Mouse (Mus musculus) right cerebral cortex, adult 18-20 months (tissue): ENCODE measurements around the gene Sort1.

ENCODE experiments used
- DNase-seq: peaks from one replicate; pipeline ENCODE4 v3.0.0; 2022; ENCODE audit warnings: mixed read lengths

Sort1 gene

DNA sequence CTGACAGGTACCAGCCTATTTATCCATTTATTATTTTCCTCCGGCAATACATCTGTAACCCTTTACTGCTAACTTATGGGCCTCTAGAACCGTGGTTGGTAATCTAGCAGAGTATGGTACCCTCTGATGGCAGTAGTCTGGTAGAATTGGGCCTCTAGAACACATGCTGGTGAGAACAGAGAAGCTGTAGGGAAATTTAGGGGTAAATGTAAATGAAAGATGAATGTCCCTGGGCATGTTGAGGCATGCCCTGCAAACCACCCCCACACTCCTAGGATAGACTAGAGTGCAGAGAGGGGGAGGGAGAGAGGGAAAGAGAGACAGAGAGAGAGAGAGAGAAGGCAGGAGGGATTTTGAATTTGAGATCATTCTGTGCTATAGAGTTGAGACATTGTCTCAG is 100.5 kb downstream of the Sort1 start:
- DNase-seq, result no peak

DNA sequence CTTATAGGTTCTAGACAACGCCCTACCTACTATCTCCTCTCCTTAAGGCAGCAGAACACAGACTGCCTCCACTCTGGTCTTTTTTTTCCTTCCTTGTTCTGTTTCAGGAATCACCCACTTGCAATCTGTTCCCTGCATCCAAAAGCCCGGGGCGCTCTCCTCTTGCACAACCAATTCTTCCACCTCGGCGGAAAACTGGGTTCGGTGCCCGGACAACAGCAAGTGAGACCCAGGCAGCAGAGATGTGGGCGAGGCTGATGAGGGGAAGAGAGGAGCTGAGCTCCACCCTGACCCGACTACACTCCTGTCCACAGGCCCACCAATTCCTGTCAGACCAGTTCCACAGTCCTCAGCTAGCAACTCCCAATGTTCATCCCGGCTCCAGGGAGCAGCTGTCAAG is 102.3 kb downstream of the Sort1 start:
- DNase-seq, result peak; percentile 88

DNA sequence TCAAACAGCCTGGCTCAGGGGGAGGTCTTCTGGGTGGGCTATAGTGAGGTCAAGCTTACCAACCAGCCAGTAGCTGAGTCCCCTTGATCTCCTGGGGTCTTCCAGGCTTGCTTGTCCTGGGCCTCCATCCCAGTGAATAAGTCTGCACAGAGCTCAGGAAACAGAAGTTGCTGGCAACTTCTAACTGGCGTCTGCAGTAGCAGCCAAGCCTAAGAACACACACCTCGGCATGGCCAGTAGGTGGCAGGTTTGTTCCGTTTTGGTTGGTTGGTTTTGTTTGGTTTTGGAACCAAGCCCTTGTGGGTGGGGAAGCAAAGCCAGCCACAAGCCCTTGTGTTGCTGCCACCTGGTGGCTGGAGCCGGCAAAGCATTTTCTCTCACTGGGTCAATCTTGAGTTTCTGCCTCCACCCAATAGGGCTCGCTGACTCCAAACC is 105.2 kb downstream of the Sort1 start:
- DNase-seq, result peak; percentile 96

DNA sequence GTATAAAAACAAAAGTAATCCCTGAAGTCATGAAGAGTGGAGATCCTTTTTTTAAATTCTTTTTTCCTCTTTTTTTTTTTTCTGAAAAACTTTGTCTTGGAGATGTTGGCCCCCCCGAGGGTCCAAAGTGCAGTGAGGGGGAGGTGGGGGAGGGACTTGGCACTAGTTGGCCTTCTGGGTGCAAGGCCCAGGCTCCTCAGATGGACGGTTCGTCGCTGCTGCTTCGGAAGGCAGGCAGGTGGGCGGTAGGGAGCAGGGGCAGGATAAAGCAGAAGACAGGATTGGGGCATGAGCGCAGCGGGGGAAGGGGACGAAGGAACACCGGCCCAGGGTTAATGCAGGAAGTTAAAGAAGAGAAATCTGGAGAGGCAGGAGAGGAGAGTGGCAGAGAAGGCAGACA is 108.4 kb downstream of the Sort1 start:
- no peak for DNase-seq

DNA sequence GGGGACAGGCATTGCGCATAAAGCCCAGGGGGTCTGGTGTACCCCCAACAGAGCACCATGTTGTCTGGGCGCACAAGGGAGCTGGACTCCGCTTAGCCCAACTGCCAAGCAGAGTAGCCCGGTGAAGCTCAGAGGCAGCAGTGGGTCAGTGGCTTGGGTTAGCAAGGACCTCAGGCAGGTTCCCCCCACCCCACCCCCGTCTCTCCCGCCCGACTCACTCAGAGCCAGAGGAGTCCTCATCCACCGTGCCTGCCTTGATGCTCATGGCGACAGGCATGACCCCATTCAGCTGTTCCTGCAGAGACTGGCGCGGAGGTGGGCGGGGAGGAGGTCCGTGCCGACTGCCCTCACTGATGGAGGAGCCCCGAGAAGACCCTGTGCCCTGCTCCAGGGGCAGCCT is 108.9 kb downstream of the Sort1 start:
- DNase-seq, result no peak

DNA sequence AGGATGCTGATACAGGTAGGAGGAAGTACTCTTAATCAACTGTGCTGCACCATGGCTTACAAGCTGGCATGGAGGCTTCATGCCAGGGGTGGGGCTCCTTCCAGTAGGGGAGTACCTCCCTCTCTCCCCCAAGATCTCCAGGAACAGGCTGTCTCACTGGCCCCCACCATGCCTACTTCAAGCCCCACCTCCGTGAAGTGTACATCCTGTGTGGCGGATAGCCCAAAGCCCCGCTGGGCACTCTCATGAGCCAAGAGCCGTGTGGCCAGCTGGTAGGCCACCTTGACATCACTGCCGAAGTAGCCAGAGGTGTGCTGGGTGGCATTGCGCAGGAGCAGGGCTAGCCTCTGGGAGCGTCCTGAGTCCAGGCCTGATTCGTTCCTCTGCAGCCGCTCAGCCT is 114.4 kb downstream of the Sort1 start:
- no peak for DNase-seq

DNA sequence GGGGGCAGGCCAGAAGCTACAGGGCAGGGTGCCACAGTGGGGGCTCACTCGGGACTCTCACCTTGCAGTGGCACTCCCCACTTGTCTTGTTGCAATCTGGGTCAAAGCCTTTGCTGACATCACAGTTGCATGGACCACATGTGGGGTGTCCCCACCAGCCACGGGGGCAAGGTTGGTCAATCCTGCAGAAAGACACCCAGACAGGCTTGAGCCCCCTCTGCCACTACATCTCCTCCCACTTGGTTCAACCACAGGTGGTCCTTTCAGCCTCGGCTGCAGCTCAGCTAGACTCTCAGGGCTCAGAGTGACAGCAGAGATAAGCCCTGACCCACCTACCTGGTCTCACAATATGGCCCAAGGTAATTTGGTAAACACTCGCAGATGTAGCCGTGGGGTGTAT is 116.6 kb downstream of the Sort1 start:
- no peak for DNase-seq

DNA sequence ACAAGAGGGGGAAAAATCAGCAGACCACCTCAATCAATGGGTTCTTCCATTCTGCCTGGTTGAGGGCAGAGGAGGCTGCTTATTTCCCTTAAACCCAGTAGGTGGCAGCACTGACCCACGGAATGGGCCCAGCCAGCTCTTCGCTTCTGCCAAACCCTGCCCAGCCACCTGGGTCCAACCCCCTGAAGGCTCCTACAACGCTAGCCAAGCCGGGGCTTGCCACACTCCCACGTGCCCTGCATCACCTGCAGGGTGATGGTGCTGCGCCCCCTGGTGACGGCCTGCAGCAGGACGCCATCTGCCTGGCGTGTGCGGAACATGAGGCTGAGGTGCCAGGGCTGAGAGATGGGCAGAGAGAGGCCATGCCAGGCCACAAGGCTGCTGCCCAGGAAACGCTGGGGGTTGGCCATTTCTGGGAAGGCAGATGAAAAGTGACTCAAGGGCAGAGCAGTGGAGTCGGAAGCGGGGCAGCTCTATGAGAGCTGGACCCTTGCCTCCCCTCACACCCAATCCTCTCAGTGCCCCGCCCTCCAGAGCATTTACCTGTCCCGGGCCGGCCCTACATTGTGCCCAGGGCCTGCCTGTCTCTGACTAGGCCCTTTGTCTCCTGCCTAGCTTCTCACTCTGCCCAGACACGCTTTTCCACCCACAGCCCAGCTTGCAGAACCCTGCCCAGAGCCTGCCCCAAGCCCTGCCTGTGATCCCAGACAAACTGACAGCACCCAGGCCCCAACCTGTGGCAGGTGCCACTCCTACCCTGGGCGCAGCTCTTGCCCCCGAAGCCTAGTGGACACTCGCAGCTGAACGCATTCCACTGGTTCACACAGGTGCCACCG is 118.0 kb downstream of the Sort1 start:
- peak; percentile 85 for DNase-seq

DNA sequence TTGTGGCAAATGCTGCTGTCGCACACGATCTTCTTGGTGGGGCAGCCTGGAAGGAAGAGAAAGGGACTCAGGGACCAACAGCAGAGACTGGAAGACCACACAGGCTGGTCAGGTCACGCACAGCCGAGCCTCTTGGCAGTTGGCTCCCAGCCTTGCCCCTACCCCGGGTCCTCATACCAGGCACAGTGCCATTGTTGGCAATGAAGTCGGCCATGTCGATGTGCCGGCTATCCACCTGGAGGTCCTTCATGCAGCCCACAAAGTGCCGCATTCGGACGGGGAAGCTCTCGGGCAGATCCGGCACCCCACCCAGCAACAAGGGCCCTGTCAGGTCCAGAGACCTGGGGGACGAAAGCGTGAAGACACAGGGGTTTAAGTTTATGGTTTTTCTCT is 118.6 kb downstream of the Sort1 start:
- DNase-seq, result no peak

DNA sequence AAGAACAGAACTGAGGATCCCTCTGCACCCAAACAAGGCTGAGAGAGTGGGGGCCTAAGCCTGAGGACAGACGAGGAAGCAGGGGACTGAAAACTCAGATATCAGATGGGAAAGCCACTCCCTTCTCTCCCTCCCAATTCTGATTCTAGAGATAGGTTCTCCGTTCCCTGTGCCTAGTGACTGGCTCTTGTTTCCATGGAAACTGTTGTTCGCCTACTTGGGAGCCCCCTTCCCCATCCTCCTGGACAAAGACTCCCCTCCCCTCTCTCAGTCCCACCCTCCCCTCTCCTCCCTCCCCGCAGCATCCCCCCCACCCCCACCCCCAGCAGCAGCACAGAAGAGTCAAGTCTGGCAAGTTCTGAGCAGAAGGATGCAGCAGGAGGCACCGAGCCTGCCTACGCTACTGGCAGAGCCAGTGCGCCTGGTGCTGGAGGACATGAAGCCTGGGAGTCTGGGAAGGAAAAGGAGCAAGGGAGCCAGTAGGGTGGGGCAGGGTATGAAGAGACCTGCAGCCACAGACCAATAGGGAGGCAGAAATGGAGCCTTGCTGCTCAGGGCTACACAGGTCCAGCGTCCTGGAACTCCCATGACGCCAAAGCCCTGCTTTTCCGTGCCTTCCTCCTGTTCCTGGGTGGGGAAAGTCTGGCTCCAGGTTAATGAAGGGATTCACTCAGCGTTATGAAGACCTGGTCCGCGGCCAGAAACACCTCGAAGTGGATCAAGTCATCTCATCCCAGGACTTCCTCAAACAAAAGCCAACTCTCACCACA is 121.8 kb downstream of the Sort1 start:
- peak; percentile 86 for DNase-seq

DNA sequence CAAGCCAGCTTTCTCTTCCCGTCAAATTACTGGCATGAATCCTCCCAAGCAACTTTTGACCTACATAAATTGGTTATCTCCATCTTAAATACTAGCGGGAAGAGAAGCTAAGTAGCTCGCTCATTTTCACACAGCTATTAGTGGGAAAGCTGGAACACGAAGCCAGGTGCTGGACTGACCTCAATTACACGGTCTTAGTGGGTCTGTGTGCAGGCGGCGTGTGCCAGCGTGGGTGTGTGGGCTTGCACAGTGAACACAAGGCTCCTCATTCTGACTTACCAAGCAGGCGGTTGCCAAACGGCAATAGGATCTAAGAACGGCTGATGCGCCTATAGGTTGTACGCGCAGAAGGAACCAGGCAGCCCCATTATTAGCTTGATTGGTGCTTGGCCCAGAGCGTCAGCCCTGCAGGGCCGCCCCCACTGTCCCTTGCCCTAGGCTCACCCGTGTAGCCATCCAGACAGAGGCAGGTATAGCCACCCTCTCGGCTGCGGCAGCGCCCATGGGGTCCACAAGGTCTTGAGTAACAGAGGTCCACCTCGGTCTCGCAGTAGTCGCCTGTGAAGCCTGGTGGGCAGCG is 122.5 kb downstream of the Sort1 start:
- peak; percentile 71 for DNase-seq

DNA sequence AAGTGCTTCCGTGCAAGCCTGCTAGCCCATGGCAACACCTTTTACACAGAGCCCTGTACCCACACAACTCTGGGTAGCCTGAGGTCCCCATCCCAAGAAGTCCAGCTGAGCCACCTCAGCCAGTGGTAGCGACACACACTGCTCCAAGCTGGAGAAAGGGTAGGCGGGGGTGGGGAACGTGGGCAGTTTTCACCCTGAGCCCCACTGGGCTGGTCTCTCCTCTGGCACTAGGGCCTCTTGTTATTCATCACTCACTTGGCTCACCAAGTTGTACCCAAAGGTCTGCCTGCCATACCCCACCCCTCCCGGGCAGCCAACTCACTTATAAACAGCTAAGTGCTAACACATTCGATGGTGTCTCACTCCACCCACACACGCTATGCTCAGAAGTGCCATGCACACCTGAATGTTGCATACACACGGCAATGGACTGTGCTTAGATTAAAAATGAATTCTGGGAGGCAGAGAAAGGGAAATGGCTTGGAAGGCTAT is 124.7 kb downstream of the Sort1 start:
- no peak for DNase-seq

DNA sequence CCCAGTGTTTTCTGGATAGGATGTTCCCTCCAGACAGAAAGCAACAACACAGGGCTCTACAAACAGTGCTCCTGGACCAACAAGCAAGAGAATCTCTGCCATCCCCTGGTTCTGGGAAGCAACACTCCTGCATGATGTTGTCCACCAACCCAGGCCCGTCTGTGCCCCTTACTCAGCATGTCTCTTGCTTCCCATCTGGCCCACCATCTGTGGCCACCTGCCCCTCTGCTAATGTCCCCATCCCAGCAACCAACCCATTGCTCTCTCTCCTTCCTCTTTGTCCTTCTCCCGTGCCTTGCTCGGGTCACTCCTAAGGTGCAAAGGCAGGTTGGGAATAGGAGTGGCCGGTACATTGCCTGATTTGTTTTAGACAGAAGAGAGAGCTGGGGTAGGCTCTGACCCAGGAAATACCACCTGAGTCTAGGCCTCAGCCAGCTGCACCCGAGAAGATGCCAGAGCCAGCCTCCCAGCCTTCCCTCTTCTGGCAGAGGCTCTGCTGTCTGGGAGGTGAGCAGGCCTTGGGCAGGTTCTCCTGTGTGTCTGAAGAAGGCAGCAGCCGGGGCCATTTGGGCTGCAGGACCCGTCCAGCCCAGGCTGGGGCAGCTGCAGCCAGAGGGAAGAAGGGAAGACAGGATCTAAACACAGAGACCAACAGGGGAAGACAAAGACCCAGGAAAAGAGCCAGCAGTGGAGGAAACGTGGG is 125.9 kb downstream of the Sort1 start:
- DNase-seq, result no peak

DNA sequence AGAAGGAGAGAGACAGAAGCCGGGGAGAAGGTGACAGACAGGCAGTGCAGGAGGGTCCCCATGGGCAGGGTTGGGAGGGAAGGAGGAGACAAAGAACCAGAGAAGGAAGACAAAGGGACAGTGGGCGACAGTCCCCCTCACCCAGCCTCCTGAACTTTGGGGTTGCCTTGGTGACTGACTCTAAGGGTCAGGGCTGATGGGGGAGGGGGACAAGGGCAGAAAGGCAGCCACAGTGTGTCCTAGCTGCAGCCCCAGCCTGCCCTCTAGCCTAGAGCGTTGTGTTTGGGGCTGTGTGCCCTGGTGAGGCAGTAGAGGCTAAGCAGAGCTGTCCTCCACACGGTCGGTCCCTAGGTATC is 126.5 kb downstream of the Sort1 start:
- DNase-seq, result no peak
